Mouse (Mus musculus) stomach, postnatal 0 days (tissue): ENCODE measurements around the gene Synpo2l. TPM values are rescaled to one million over a fixed set of nuclear protein-coding genes. Genes with fewer than 3 reads are reported as not detected.

Experiments
- ATAC-seq: fragments of 200-750 bp; cut with Nextera tagmentation; 2 replicates; pipeline ENCODE4 v1.8.0; 2017; ENCODE audit not compliant: low FRiP score, low TSS enrichment
- DNase-seq: peaks from one replicate; pipeline ENCODE4 v3.0.0-alpha.2; 2016; ENCODE audit warnings: low spot score
- H3K27ac ChIP-seq: fragments of 300-500 bp; sonication (generic); replicated peaks from 2 replicates; pipeline ENCODE4 v1.5.1; 2014; ENCODE audit warnings: mild to moderate bottlenecking, control low read depth
- H3K27me3 ChIP-seq: fragments of 300-500 bp; sonication (generic); 2 replicates; pipeline ENCODE4 v1.6.1; 2014; ENCODE audit warnings: low read length; ENCODE audit not compliant: control insufficient read depth, insufficient read depth
- H3K36me3 ChIP-seq: fragments of 300-500 bp; sonication (generic); 2 replicates; pipeline ENCODE4 v1.6.1; 2014; ENCODE audit warnings: low read length, mixed read lengths; ENCODE audit not compliant: control insufficient read depth, insufficient read depth
- H3K4me1 ChIP-seq: fragments of 300-500 bp; sonication (generic); replicated peaks from 2 replicates; pipeline ENCODE4 v1.6.1; 2014; ENCODE audit warnings: antibody characterized with exemption; ENCODE audit not compliant: control insufficient read depth, insufficient read depth
- H3K4me2 ChIP-seq: fragments of 300-500 bp; sonication (generic); replicated peaks from 2 replicates; pipeline ENCODE4 v1.6.1; 2014; ENCODE audit warnings: low read depth, mild to moderate bottlenecking, control low read depth, moderate library complexity
- H3K4me3 ChIP-seq: fragments of 300-500 bp; sonication (generic); 2 replicates; pipeline ENCODE4 v1.5.1; 2014; ENCODE audit warnings: low read depth, low read length, control low read depth
- H3K9ac ChIP-seq: fragments of 300-500 bp; sonication (generic); 2 replicates; pipeline ENCODE4 v1.6.1; 2014; ENCODE audit warnings: mild to moderate bottlenecking, low read length, control low read depth, mixed read lengths
- H3K9me3 ChIP-seq: fragments of 300-500 bp; sonication (generic); 2 replicates; pipeline ENCODE4 v1.6.1; 2016; ENCODE audit warnings: low read length; ENCODE audit not compliant: control insufficient read depth
- CTCF ChIP-seq: IDR thresholded peaks from 2 replicates; pipeline ENCODE4 v1.5.1; 2016; ENCODE audit warnings: antibody characterized with exemption, low read depth, mild to moderate bottlenecking, moderate library complexity
- EP300 ChIP-seq: optimal IDR thresholded peaks from 2 replicates; pipeline ENCODE3; 2016; ENCODE audit warnings: antibody characterized with exemption
- WGBS: fragments of 180-500 bp; shearing (Covaris S2); extraction: QIAGEN DNeasy Blood & Tissue Kit; methylation state at CpG from one replicate; pipeline ENCODE4 v1.1.7; 2014; 5-methylcytosine and 5-hydroxymethylcytosine counted together
- polyA plus RNA-seq: library from polyadenylated mRNA; unstranded; fragments of >200 nt; fragmentation: Nextera tagmentation; extraction: Ambion mirVana; gene quantifications from 2 replicates; pipeline ENCODE4 v1.2.1, GENCODE M21; 2015

Synpo2l gene
- polyA plus RNA-seq, 1 experiment from 2014 or later: 0.30 TPM

DNA sequence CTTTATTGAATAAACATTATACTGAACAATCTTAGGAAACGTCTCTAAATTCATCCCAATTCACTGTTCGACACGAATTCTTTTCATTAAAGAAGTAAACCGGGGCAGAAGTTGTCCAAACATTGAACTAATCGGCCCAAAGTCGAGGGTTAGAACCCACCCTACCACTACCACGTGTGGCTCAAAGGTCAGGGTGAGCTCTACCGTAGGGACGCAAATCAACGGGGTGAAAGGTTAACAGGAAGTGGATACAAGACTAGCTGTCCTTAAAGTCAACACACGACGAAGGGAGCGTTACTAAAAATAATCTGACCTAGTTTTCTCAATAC lies 5.5 kb upstream of the Synpo2l start:
- WGBS: 7% methylated on average over 13 of the region's 13 CpGs
- peaks cover 7% of the 10 kb centered on the region; the same call in 1 of the 2 replicates for H3K4me1 ChIP-seq
- DNase-seq: peak; percentile 58
- peak; percentile 9 for TF ChIP-seq EP300
- no peak for TF ChIP-seq CTCF
- peak overlapping the region; percentile 76 for H3K27ac ChIP-seq
- peak overlapping the region; percentile 52 for H3K4me2 ChIP-seq
- peak overlapping the region; percentile 53 for H3K9ac ChIP-seq
- peaks cover 9% of the 10 kb centered on the region for H3K36me3 ChIP-seq
- peak; percentile 74 for ATAC-seq
- no peaks in the 10 kb centered on the region for H3K9me3 ChIP-seq
- H3K27me3 ChIP-seq: no peaks in the 10 kb centered on the region
- peak overlapping the region; percentile 77 for H3K4me3 ChIP-seq

- no peak overlapping the region for H3K9ac ChIP-seq
- no peak for ATAC-seq
- H3K4me2 ChIP-seq: no peak overlapping the region
- peaks cover 6% of the 10 kb centered on the region for H3K36me3 ChIP-seq
- H3K9me3 ChIP-seq: no peaks in the 10 kb centered on the region
- H3K4me1 ChIP-seq: peaks cover 7% of the 10 kb centered on the region; the same call in 1 of the 2 replicates
- peak; percentile 73 for TF ChIP-seq CTCF
- no peak for TF ChIP-seq EP300
- 88% methylated on average over 2 of the region's 2 CpGs for WGBS
- H3K27ac ChIP-seq: no peak overlapping the region
- peak; percentile 65 for DNase-seq
- H3K27me3 ChIP-seq: no peaks in the 10 kb centered on the region
- H3K4me3 ChIP-seq: no peak overlapping the region
Observed at GRCm38 (mm10) chr14:20672990-20673389, 4.8 kb upstream of the Synpo2l start.

GRCm38 (mm10) chr14:20667469-20667868 lies 685 bp downstream of the Synpo2l start:
- Histone ChIP-seq H3K9me3 (no peaks in the 10 kb centered on the region), H3K4me1 (no peaks in the 10 kb centered on the region), H3K4me3 (no peak overlapping the region), H3K4me2 (no peak overlapping the region), H3K9ac (no peak overlapping the region), H3K36me3 (no peaks in the 10 kb centered on the region), H3K27me3 (no peaks in the 10 kb centered on the region), H3K27ac (peak overlapping the region; percentile 75)
- TF ChIP-seq CTCF: no peak
- TF ChIP-seq EP300: no peak
- ATAC-seq: peak; percentile 76
- 45% methylated on average over 1 of the region's 1 CpGs for WGBS
- DNase-seq: no peak

DNA sequence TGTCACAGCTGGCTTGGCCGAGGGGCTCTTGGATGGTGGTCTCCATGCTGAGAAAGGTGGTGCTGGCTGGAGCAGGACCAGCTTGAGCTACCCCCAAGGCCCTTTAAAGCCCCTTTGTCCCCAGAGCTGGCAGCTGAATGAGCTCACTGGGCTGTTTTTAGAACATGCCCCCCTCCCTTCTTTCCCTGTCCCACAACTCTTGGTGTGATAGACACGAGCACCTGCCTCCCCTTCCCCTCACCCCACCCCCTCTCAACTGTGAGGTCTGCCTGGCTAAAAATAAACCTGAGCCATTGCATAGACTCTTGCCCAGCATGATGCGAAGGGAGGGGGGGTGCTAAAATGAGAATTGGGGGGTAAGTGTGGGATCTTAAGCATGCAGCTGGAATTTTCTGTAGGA lies 3.7 kb downstream of the Synpo2l start:
- ATAC-seq (no peak), DNase-seq (no peak)
- H3K4me1 ChIP-seq: no peaks in the 10 kb centered on the region
- H3K27me3 ChIP-seq: no peaks in the 10 kb centered on the region
- TF ChIP-seq CTCF (no peak), EP300 (no peak)
- WGBS: 44% methylated on average over 3 of the region's 3 CpGs
- H3K27ac ChIP-seq: no peak overlapping the region
- no peaks in the 10 kb centered on the region for H3K9me3 ChIP-seq
- no peaks in the 10 kb centered on the region for H3K36me3 ChIP-seq
- no peak overlapping the region for H3K4me2 ChIP-seq
- H3K4me3 ChIP-seq: no peak overlapping the region
- no peak overlapping the region for H3K9ac ChIP-seq

DNA sequence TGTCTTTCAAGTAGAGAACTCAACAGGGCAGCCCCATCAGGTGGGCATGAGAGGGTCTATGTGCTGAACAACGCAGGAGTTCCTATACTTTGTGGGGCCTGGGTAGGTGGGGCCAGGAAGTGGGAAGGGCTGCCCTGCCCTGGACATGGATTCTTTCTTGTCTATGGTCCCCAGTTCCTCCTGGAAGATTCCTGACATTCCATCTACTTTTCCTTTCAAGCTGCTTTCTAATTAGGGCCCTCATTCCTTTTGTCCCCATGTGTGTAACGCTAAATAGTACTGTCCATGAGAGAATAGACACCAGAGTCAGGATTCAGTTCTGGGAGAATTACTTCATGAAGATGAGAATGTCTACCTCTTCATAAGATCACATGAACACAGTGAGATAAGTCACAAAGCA lies 4.6 kb downstream of the Synpo2l start:
- Histone ChIP-seq H3K9ac (no peak overlapping the region), H3K9me3 (no peaks in the 10 kb centered on the region), H3K4me2 (no peak overlapping the region), H3K27me3 (no peaks in the 10 kb centered on the region), H3K4me1 (no peaks in the 10 kb centered on the region), H3K36me3 (no peaks in the 10 kb centered on the region), H3K27ac (no peak overlapping the region), H3K4me3 (no peak overlapping the region)
- TF ChIP-seq CTCF (no peak), EP300 (no peak)
- ATAC-seq: no peak
- DNase-seq: no peak
- WGBS: 65% methylated on average over 2 of the region's 2 CpGs

GRCm38 (mm10) chr14:20662740-20663139 lies 5.4 kb downstream of the Synpo2l start:
- TF ChIP-seq EP300 (no peak), CTCF (no peak)
- DNase-seq: no peak
- ATAC-seq: no peak
- Histone ChIP-seq H3K27me3 (no peaks in the 10 kb centered on the region), H3K36me3 (no peaks in the 10 kb centered on the region), H3K4me2 (no peak overlapping the region), H3K4me1 (no peaks in the 10 kb centered on the region), H3K9ac (no peak overlapping the region), H3K27ac (no peak overlapping the region), H3K9me3 (no peaks in the 10 kb centered on the region), H3K4me3 (no peak overlapping the region)
- 88% methylated on average over 3 of the region's 3 CpGs for WGBS
